Mouse (Mus musculus) adrenal gland, adult 18-20 months (tissue): Measurements from ENCODE around the gene Coro2b. TPM values are rescaled to one million over a fixed set of nuclear protein-coding genes. Genes with fewer than 3 reads are reported as not detected.
A peak's percentile ranks its signal among the peaks of the same experiment; 100 is the strongest.

ENCODE experiments used
- DNase-seq, 2 experiments: peaks; one replicate each; pipeline ENCODE4 v3.0.0; 2021 to 2022; ENCODE audit warnings: low spot score in 2 of 2
- total RNA-seq, 2 experiments: library from RNA; stranded (reverse); gene quantifications; 1 replicate in 1 of 2; 2 replicates in 1 of 2; pipeline ENCODE4 v1.2.3; 2021

Coro2b gene
- total RNA-seq, 2 experiments from 2014 or later = 10.5 to 14.8 TPM

DNA sequence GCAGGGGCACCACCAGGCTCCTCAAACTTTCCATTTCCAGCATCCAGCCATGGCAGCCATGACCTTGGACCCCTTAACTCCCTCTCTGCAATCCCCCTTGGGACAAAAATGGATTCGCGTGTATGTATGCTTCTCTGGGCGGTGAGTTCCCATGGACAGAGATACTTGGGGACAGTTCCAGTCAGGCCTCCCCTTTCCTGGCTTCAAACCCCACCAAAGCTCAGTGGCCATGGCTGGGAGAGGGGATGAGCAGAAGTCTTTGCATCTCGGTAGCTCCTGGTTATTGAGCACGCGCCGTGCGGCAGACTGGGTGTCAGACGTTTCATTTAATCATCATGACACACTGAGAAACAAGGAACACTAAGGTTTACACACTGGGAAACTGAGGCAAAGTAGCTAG is 56.7 kb downstream of the Coro2b start:
- no peak for DNase-seq

DNA sequence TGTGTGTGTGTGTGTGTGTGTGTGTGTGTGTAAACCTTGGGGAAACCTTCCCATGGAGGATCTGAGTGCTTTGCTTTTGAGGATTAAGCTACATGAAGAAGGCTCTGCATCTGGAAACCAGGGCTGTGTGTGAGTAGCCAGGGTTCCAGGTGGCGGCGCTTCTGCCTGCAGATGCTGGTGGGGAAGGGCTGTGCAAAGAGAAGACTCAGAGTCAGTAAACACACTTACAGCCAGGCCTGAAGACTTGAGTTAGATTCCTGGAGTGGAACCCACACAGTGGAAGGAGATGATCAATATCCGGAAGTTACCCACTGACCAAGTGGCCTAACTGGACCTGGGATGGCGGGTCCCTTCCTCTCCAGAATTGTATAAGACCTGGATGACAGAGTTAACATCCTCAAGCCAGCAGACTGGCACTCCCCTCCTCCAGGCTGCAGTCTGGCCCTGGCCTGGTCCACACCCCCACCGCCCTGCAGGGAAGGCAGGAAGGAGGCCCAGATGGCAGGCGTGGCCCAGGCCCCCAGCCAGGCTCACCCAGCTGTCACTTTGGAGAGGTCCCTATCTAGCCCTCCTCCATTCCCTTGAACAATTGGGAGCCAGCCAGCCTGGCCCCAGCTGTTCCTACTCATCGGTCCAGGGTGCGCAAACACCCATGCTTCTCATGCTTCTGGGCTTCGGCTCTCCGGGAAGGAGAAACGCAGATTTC is 59.9 kb downstream of the Coro2b start:
- peak in 1 of 2 experiments; percentile 37 for DNase-seq

DNA sequence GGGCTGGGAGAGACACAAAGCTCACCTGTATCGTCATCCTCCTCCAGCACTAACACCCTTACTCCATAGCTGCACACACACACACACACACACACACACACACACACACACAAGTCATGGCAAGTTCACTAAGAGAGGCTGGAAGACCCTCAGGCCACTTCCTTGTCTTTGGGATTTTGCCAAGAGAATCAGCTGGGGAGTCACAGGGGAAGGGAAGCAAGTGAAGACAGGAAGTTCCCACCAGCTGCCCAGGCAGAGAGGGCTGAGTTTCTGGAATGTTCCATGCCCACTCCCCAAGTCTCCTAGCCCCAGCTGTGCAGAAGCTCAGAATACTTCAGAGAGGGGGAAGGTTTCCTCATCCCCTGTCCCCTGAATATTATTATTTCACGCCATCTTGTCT is 62.6 kb downstream of the Coro2b start:
- DNase-seq = no peak

DNA sequence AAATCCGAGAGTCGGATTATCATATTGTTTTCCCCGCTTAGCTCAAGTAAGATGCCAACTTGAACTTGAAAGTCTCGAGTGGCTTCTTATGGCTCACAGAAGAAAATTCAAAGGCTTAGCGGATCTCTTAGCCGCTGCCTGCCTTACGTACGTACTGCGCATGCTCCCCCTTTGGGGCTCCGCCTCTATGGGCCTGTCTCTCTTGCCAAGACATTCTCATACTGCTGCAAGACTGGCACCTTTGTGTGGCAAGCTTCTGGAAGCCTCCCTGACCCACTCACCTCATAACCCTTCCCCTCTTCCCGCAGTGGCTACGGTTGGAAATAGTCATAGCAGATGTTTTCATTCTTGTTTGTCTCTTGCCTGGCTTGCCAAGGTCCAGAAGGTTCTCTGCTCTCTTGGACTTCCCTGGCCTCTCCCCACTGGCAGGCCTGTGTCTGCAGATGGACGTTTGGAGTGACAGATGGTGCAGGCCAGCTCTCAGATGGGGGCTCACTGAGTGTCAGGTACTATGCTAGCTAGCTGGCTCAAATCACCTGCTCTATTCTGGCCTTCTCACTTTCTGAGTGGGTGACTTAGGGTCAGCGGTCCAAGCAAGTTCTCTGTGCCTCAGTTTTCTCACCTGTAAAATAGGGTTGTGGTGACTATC is 65.2 kb downstream of the Coro2b start:
- DNase-seq = no peak

DNA sequence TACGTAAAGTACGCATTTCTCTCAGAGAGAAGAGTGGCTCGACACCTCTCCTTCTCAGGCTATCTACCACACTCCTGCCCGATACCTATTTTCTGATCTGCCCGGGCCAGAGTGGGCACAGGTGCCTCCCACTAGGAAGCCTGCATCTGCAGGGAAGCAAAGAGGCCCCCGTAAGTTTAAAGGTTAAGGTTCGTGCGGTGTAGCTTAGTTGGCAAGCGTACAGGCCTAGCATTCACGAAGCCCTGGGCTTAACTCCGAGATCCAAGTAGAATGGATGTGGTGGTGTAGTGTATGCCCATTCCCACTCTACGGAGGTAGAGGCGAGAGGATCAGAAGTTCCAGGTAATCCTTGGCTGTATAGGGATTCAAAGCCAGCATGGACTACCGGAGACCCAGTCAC is 65.8 kb downstream of the Coro2b start:
- no peak for DNase-seq

GRCm38 (mm10) chr9:62470398-62470797 is 66.4 kb downstream of the Coro2b start:
- DNase-seq = peak; percentile 70 to 75

DNA sequence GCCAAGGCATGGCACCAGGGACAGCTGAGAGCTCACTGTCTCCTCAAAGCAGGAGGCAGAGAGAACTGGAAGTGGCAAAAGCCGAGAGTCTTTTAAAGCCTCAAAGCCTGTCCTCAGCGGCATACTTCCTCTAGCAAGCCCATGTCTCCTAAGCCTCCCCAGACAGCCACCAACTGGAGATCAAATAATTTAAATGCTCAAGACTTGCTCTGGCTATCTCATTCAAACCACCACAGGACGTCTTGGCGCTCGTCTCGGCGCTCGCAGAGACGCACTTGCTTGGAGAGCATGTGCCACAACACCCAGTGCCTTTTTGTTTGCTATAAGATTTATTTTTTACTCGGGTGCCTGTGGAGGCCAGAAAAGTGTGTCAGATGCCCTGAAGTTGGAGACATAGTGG is 67.1 kb downstream of the Coro2b start:
- no peak for DNase-seq

- no peak for DNase-seq
Observed at GRCm38 (mm10) chr9:62469143-62469542, 67.7 kb downstream of the Coro2b start.

DNA sequence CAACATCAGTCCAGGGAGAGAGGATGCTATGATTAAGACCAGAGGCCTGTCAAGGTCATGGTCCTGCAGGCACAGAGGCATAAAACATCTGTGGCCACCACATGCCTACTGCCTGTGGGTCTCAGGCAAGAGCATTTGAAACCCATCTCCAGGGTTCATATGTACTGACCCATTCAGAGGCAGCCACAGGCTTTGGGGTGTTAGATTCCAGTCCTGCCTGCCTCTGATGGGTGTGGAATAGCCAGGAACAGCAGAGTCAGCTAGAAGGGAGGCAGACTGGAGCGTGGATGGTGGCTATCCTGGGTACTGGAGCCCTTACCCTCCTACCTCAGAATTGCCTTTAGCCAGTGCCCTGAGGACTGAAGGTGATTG is 69.4 kb downstream of the Coro2b start:
- DNase-seq = no peak

- DNase-seq = no peak
Observed at GRCm38 (mm10) chr9:62466742-62467412, 70.0 kb downstream of the Coro2b start.

DNA sequence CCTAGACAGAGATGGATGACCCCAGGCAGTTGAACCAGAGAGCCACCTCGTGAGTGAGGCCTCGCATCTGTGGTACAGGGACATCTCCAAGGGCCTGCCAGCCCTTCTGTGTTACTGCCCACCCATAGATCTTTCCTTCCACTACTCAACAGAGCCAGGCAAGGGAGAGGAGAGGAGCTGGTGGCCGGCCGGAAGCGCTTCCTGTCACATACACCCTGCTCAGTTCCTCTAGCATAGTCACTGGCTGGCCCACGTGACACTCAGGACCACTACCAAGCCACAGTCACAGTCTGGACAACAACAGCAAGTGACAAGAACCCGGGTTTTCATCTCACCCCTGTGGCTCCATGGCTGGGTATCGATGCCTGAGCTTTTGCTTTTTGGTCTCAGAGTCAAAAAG is 70.8 kb downstream of the Coro2b start:
- DNase-seq = no peak

- no peak for DNase-seq
Observed at GRCm38 (mm10) chr9:62464727-62465126, 72.1 kb downstream of the Coro2b start.

DNA sequence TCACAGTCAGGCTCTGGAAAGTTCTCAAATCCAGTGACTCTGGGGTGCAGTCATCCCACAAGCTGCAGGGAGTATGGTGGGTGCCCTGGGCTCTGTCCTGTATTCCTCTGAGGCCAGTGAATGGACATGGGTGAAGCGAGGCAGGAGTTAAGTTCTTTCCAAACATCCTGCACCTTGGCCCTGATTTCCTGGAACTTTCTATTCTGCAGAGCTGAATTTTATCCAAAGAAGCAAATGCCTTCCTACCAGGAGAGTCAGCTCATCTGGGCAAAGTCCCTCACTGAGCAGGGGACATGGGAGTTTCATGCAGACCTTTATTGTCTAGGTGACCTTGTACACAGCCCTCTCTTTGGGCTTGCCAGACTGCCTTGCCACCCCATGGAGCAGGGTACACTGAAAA is 75.1 kb downstream of the Coro2b start:
- no peak for DNase-seq

GRCm38 (mm10) chr9:62461095-62461494 is 75.7 kb downstream of the Coro2b start:
- no peak for DNase-seq

GRCm38 (mm10) chr9:62460086-62460485 is 76.8 kb downstream of the Coro2b start:
- DNase-seq = no peak

- no peak for DNase-seq
Observed at GRCm38 (mm10) chr9:62458457-62458856, 78.4 kb downstream of the Coro2b start.

DNA sequence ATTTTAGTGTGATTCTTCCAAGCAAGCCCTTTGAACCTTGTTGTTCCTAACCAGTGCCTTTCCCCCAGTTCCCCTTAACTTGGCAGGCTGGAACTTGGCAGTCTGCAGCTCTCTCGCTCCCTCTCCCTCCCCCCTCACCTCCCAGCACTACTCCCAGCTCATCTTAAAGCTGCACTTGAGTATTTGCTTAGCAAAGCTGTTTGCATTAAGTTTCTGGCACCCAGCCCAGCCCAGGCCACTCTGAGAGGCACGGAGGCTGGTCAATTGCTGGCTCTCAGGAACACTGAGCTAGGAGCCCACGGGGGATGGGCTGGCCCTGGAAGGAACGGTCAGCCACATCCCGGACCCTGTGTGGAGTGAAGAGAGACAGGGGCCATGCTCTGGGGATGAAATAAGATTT is 80.8 kb downstream of the Coro2b start:
- DNase-seq = no peak

- no peak for DNase-seq
Observed at GRCm38 (mm10) chr9:62455210-62455969, 81.5 kb downstream of the Coro2b start.

- no peak for DNase-seq
Observed at GRCm38 (mm10) chr9:62452373-62452993, 84.4 kb downstream of the Coro2b start.

- no peak for DNase-seq
Observed at GRCm38 (mm10) chr9:62451585-62452372, 85.1 kb downstream of the Coro2b start.
